ENCODE assay signal across 16 mouse cellular contexts in the genomic region with DNA sequence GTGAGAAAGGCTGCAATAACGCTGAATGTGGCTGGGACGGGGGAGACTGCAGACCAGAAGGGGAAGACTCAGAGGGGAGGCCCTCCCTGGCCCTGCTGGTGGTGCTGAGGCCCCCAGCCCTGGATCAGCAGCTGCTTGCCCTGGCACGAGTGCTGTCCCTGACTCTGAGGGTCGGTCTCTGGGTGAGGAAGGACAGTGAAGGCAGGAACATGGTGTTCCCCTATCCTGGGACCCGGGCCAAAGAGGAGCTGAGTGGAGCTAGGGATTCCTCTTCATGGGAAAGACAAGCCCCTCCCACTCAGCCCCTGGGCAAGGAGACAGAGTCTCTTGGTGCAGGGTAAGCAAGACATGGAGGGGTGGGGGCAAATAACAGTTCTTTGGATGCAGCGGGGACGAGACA. TPM values are rescaled to one million over a fixed set of nuclear protein-coding genes. Genes with fewer than 3 reads are reported as not detected.
A peak's percentile ranks its signal among the peaks of the same experiment; 100 is the strongest.
DNase-seq lines count a peak whose midpoint lies in the region; ATAC-seq and TF ChIP-seq lines count a peak whose summit lies in the region.
"Had no signal": no experiment of that assay in that cellular context is flagged by ENCODE, and none has a peak within 500 bp of the region (broad histone marks: within the 10 kb centered on the region; RNA-seq: fewer than 3 reads in every experiment).

No protein-coding gene starts in this region.

- no peak overlapping the region for H3K4me3 ChIP-seq in gastrocnemius, adult 2 months
- no peak overlapping the region for H3K4me3 ChIP-seq in lung, postnatal 0 days (ENCODE audit: low read depth, low read length)

- no peak for TF ChIP-seq CTCF in gastrocnemius, adult 2 months (IDR thresholded peaks at IDR 0.05)
- no peak for TF ChIP-seq CTCF in lung, postnatal 0 days (IDR thresholded peaks at IDR 0.05)

- no peak for TF ChIP-seq EP300 in lung, postnatal 0 days (IDR thresholded peaks at IDR 0.05)

- ATAC-seq in lung, postnatal 0 days, result no peak; the same call in 1 of the 2 replicates
- ATAC-seq: forebrain, postnatal 0 days; hindbrain, postnatal 0 days had no signal

- intact Hi-C loops in gastrocnemius, adult 2 months (cut with DNase I), result no loop called here
- intact Hi-C loops in gastrocnemius, postnatal 36 days (cut with DNase I), result no loop called here

- no peak overlapping the region for H3K27ac ChIP-seq in gastrocnemius, adult 2 months
- H3K27ac ChIP-seq in lung, postnatal 0 days (ENCODE audit: low read length), result no peak overlapping the region
- H3K27ac ChIP-seq: hindbrain, postnatal 0 days; stomach, postnatal 0 days had no signal

- peak; percentile 36 to 77 for DNase-seq in adrenal gland, adult (ENCODE audit: inconsistent age in 2 of 2, low spot score in 1 of 2)
- no peak for DNase-seq in adrenal gland, postnatal 4 days (ENCODE audit: low spot score in 2 of 2)
- DNase-seq in gastrocnemius, adult 2 months, result peak; percentile 50
- DNase-seq in gastrocnemius, postnatal 36 days, result no peak
- peak; percentile 58 for DNase-seq in lung, postnatal 0 days (ENCODE audit: low spot score)
- DNase-seq in lung, postnatal 36 days, result no peak
- peak; percentile 49 for DNase-seq in cerebellum, adult 9-11 months
- no peak for DNase-seq in urinary bladder, adult 2 months (ENCODE audit: low spot score)
- DNase-seq: adrenal gland, adult 2 months; forebrain, postnatal 0 days; heart, postnatal 10 days; kidney, adult 11 months; lung, adult 18-20 months; thymus, postnatal 36 days had no signal

- 50% methylated on average over 7 of the region's 7 CpGs for WGBS in lung, postnatal 0 days

- peaks cover 8% of the 10 kb centered on the region; the same call in 1 of the 2 replicates for H3K4me1 ChIP-seq in lung, postnatal 0 days (ENCODE audit: insufficient read depth, low read depth, low read length)

- no peak overlapping the region for H3K9ac ChIP-seq in lung, postnatal 0 days (replicated peaks; ENCODE audit: low read depth)
- H3K9ac ChIP-seq: forebrain, postnatal 0 days had no signal

- no peaks in the 10 kb centered on the region for H3K36me3 ChIP-seq in lung, postnatal 0 days (ENCODE audit: insufficient read depth, low read length)

- H3K4me2 ChIP-seq in lung, postnatal 0 days (replicated peaks; ENCODE audit: low read depth, low read length), result no peak overlapping the region

- no peaks in the 10 kb centered on the region for H3K27me3 ChIP-seq in lung, postnatal 0 days (replicated peaks; ENCODE audit: insufficient read depth, low read length)

- H3K9me3 ChIP-seq in lung, postnatal 0 days (ENCODE audit: low read length), result no peaks in the 10 kb centered on the region

RNA-seq across cellular contexts. Expression of gene Gpsm3, which starts 6.2 kb away (rescaled TPM):
- total RNA-seq in adrenal gland, postnatal 4 days (2021), result 10 to 100 TPM in 1 of 2 experiments, 1 to 10 TPM in 1; 8.1 to 11.9 TPM
- 1 to 10 TPM; 1.8 to 2.4 TPM for total RNA-seq in gastrocnemius, adult 2 months (2021)
- 1 to 10 TPM; 1.9 to 2.8 TPM for total RNA-seq in gastrocnemius, postnatal 36 days (2021)
- polyA plus RNA-seq in lung, postnatal 0 days (2015; fragmentation: Nextera tagmentation; extraction: Ambion mirVana), result 34.7 and 41.0 TPM in 2 replicates
- polyA plus RNA-seq in urinary bladder, adult 2 months (2012; rRNA removed), result 9.5 and 12.6 TPM in 2 replicates

RNA-seq across cellular contexts. Expression of gene Pbx2, which starts 7.7 kb away (rescaled TPM):
- 10 to 100 TPM; 61.7 to 63.6 TPM for total RNA-seq in adrenal gland, postnatal 4 days (2021)
- total RNA-seq in gastrocnemius, adult 2 months (2021), result 10 to 100 TPM; 14.0 to 14.6 TPM
- total RNA-seq in gastrocnemius, postnatal 36 days (2021), result 10 to 100 TPM; 12.1 to 13.9 TPM
- polyA plus RNA-seq in lung, postnatal 0 days (2015; fragmentation: Nextera tagmentation; extraction: Ambion mirVana), result 15.0 and 15.6 TPM in 2 replicates
- 55.2 and 58.1 TPM in 2 replicates for polyA plus RNA-seq in urinary bladder, adult 2 months (2012; rRNA removed)

RNA-seq across cellular contexts. Expression of gene Ager, which starts 14.3 kb away (rescaled TPM):
- 1 to 10 TPM; 9.0 to 9.2 TPM for total RNA-seq in adrenal gland, postnatal 4 days (2021)
- total RNA-seq in gastrocnemius, adult 2 months (2021), result under 1 TPM in 1 of 2 experiments, not detected in 1; 0.31 TPM
- under 1 TPM in 1 of 2 experiments, not detected in 1; 0.28 TPM for total RNA-seq in gastrocnemius, postnatal 36 days (2021)
- 3,782 and 4,046 TPM in 2 replicates for polyA plus RNA-seq in lung, postnatal 0 days (2015; fragmentation: Nextera tagmentation; extraction: Ambion mirVana)
- 5.1 and 6.1 TPM in 2 replicates for polyA plus RNA-seq in urinary bladder, adult 2 months (2012; rRNA removed)

RNA-seq across cellular contexts. Expression of gene Notch4, which starts 19.3 kb away (rescaled TPM):
- 10 to 100 TPM; 36.1 to 37.1 TPM for total RNA-seq in adrenal gland, postnatal 4 days (2021)
- 10 to 100 TPM; 10.5 to 11.4 TPM for total RNA-seq in gastrocnemius, adult 2 months (2021)
- 10 to 100 TPM; 11.0 to 14.0 TPM for total RNA-seq in gastrocnemius, postnatal 36 days (2021)
- 21.1 and 24.8 TPM in 2 replicates for polyA plus RNA-seq in lung, postnatal 0 days (2015; fragmentation: Nextera tagmentation; extraction: Ambion mirVana)
- polyA plus RNA-seq in urinary bladder, adult 2 months (2012; rRNA removed), result 3.2 and 5.5 TPM in 2 replicates

RNA-seq across cellular contexts. Expression of gene Rnf5, which starts 20.1 kb away (rescaled TPM):
- 10 to 100 TPM; 66.5 to 74.2 TPM for total RNA-seq in adrenal gland, postnatal 4 days (2021)
- total RNA-seq in gastrocnemius, adult 2 months (2021), result 10 to 100 TPM; 16.8 to 24.0 TPM
- 10 to 100 TPM; 17.3 to 18.0 TPM for total RNA-seq in gastrocnemius, postnatal 36 days (2021)
- polyA plus RNA-seq in lung, postnatal 0 days (2015; fragmentation: Nextera tagmentation; extraction: Ambion mirVana), result 81.5 and 84.1 TPM in 2 replicates
- polyA plus RNA-seq in urinary bladder, adult 2 months (2012; rRNA removed), result 82.7 and 91.4 TPM in 2 replicates

Comparison
In these comparisons a context has a peak if more than half of its experiments do, and no peak if none do; other contexts are left out.
1. DNase-seq: peak in adrenal gland, adult (2 of 2), gastrocnemius, adult 2 months (single experiment), lung, postnatal 0 days (single experiment) and cerebellum, adult 9-11 months (single experiment); none in adrenal gland, postnatal 4 days (0 of 2), gastrocnemius, postnatal 36 days (0 of 2), lung, postnatal 36 days (single experiment) and urinary bladder, adult 2 months (single experiment).
2. RNA of gene Pbx2, which starts 7.7 kb away (total RNA-seq): 61.7 to 63.6 TPM in adrenal gland, postnatal 4 days; 14.0 to 14.6 TPM in gastrocnemius, adult 2 months and 12.1 to 13.9 TPM in gastrocnemius, postnatal 36 days; every median in the first group is over 4 times any median in the second.
3. RNA of gene Ager, which starts 14.3 kb away (total RNA-seq): 9.0 to 9.2 TPM in adrenal gland, postnatal 4 days; 0.31 TPM in gastrocnemius, adult 2 months and 0.28 TPM in gastrocnemius, postnatal 36 days; every median in the first group is over 4 times any median in the second.